Mouse (Mus musculus): ENCODE measurements around the gene Gpatch2.

DNA sequence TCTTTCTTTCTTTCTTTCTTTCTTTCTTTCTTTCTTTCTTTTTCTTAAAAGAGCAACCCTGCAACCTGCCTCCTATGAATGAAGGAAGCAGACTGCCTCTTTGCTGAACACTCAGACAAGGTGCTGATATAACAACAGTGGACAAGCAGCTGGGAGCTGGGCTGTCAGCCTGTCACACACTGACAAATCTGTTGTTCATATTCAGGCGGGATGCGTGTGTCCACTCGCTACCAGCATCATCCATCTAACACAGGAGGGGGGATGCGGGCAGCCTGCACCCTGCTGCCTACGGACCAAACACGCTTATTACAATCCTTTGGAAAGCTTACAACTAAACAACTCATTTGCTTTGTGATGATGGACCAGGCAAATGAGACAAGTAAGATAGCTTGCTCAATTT, 158.2 kb downstream of the Gpatch2 start:
- TF ChIP-seq CTCF (IDR thresholded peaks at IDR 0.05; ENCODE audit: insufficient read depth, low read length): no peak
- TF ChIP-seq POLR2A (IDR thresholded peaks at IDR 0.05; ENCODE audit: borderline replicate concordance, extremely low read depth, low read depth, low read length): no peak

Measured in lung, adult 2 months (tissue).